Mouse (Mus musculus) ES-E14 (cell line): ENCODE measurements at regions not wholly inside any gene's neighbourhood (a gene's known extent, or its start where the extent isn't known, plus 50 kb on each side); places are given as distances from the start of the nearest gene placed in this dataset.
A peak's percentile ranks its signal among the peaks of the same experiment; 100 is the strongest.

Experiments used
- DNase-seq: peaks from one replicate; pipeline ENCODE4 v3.0.0-alpha.2; 2013; ENCODE audit warnings: low read depth, low spot score
- H3K27ac ChIP-seq: 2 replicates; pipeline ENCODE4 v1.5.1; 2012; ENCODE audit warnings: low read depth, mild to moderate bottlenecking, low read length, moderate library complexity, mixed read lengths; ENCODE audit not compliant: poor library complexity, insufficient read depth, severe bottlenecking
- H3K36me3 ChIP-seq: 2 replicates; pipeline ENCODE4 v1.6.1; 2012; ENCODE audit warnings: mild to moderate bottlenecking, low read length, moderate library complexity, mixed read lengths; ENCODE audit not compliant: control insufficient read depth, poor library complexity, insufficient read depth, severe bottlenecking
- H3K4me1 ChIP-seq, 2 experiments: fragments of 150-350 bp in 1 of 2; sonication (generic) in 1 of 2; 2 replicates each; pipeline ENCODE4 v1.6.1; 2012; ENCODE audit warnings: low read length in 2 of 2, mild to moderate bottlenecking in 1 of 2, mixed read lengths in 1 of 2; ENCODE audit not compliant: control insufficient read depth in 2 of 2, insufficient read depth in 2 of 2, poor library complexity in 1 of 2
- H3K4me3 ChIP-seq, 2 experiments: fragments of 150-350 bp in 1 of 2; sonication (generic) in 1 of 2; 2 replicates each; pipeline ENCODE4 v1.5.1; 2012; ENCODE audit warnings: low read length in 2 of 2, low read depth in 1 of 2, mild to moderate bottlenecking in 1 of 2, mixed read lengths in 1 of 2; ENCODE audit not compliant: insufficient read depth in 1 of 2, poor library complexity in 1 of 2, severe bottlenecking in 1 of 2
- H3K9ac ChIP-seq: 2 replicates; pipeline ENCODE4 v1.6.1; 2012; ENCODE audit warnings: low read depth, mild to moderate bottlenecking, low read length, mixed read lengths; ENCODE audit not compliant: poor library complexity, insufficient read depth, severe bottlenecking
- H3K9me3 ChIP-seq: fragments of 150-350 bp; sonication (generic); 2 replicates; pipeline ENCODE4 v1.6.1; 2012; ENCODE audit warnings: low read depth, mild to moderate bottlenecking, low read length; ENCODE audit not compliant: control insufficient read depth, insufficient read depth
- CHD2 ChIP-seq: IDR thresholded peaks from 2 replicates; pipeline ENCODE4 v1.6.1; 2014; ENCODE audit warnings: mild to moderate bottlenecking, low read depth, low read length, inconsistent platforms
- HCFC1 ChIP-seq: IDR thresholded peaks from 2 replicates; pipeline ENCODE4 v1.6.1; 2012; ENCODE audit warnings: low read length, inconsistent platforms, borderline replicate concordance; ENCODE audit not compliant: insufficient read depth
- MAFK ChIP-seq: IDR thresholded peaks from 2 replicates; pipeline ENCODE4 v1.6.1; 2014; ENCODE audit warnings: mild to moderate bottlenecking, low read depth, low read length, inconsistent platforms; ENCODE audit not compliant: insufficient read depth
- ZC3H11A ChIP-seq: IDR thresholded peaks from 2 replicates; pipeline ENCODE4 v1.6.1; 2012; ENCODE audit warnings: low read depth, mild to moderate bottlenecking, inconsistent platforms, low read length, borderline replicate concordance
- ZNF384 ChIP-seq: IDR thresholded peaks from 2 replicates; pipeline ENCODE4 v1.6.1; 2012; ENCODE audit warnings: low read depth, low read length, inconsistent platforms
- in situ Hi-C, 2 experiments: fragments of 600-800 bp; cut with MboI; formaldehyde crosslinking; loops; one replicate each; pipeline ENCODE4 v1.15.1; 2025; ENCODE audit warnings: low sequenced_read_pairs in 2 of 2, inconsistent platforms in 1 of 2; ENCODE audit not compliant: unreplicated experiment in 2 of 2

GRCm38 (mm10) chr1:92259715-92260392, 64.4 kb upstream of the Hdac4 start:
- in situ Hi-C loops, result no loop called here
- Histone ChIP-seq H3K9me3 (no peaks in the 10 kb centered on the region), H3K4me3 (no peak overlapping the region), H3K27ac (no peak overlapping the region), H3K9ac (no peak overlapping the region), H3K36me3 (no peaks in the 10 kb centered on the region), H3K4me1 (no peaks in the 10 kb centered on the region)
- TF ChIP-seq MAFK, result no peak
- no peak for TF ChIP-seq CHD2
- TF ChIP-seq ZC3H11A, result no peak
- no peak for TF ChIP-seq HCFC1
- TF ChIP-seq ZNF384, result no peak
- DNase-seq, result no peak

- H3K9me3 ChIP-seq, result no peaks in the 10 kb centered on the region
- no peaks in the 10 kb centered on the region for H3K36me3 ChIP-seq
- no peak overlapping the region for H3K27ac ChIP-seq
- DNase-seq, result no peak
- TF ChIP-seq HCFC1, result no peak
- no peak for TF ChIP-seq ZC3H11A
- no peak for TF ChIP-seq MAFK
- TF ChIP-seq CHD2, result no peak
- TF ChIP-seq ZNF384, result no peak
- no peaks in the 10 kb centered on the region for H3K4me1 ChIP-seq
- in situ Hi-C loops, result no loop called here
- no peak overlapping the region for H3K9ac ChIP-seq
- H3K4me3 ChIP-seq, result no peak overlapping the region
Observed at GRCm38 (mm10) chr1:92258026-92258425, 62.5 kb upstream of the Hdac4 start.

GRCm38 (mm10) chr1:92253086-92253485, 57.6 kb upstream of the Hdac4 start:
- DNase-seq, result no peak
- H3K9ac ChIP-seq, result no peak overlapping the region
- no peaks in the 10 kb centered on the region for H3K9me3 ChIP-seq
- in situ Hi-C loops, result no loop called here
- H3K4me3 ChIP-seq, result no peak overlapping the region
- no peaks in the 10 kb centered on the region for H3K4me1 ChIP-seq
- no peak for TF ChIP-seq CHD2
- TF ChIP-seq ZNF384, result no peak
- no peak for TF ChIP-seq HCFC1
- TF ChIP-seq MAFK, result no peak
- no peak for TF ChIP-seq ZC3H11A
- H3K36me3 ChIP-seq, result no peaks in the 10 kb centered on the region
- H3K27ac ChIP-seq, result no peak overlapping the region

GRCm38 (mm10) chr1:92250594-92251463, 55.3 kb upstream of the Hdac4 start:
- Histone ChIP-seq H3K4me1 (no peaks in the 10 kb centered on the region), H3K9me3 (no peaks in the 10 kb centered on the region), H3K36me3 (no peaks in the 10 kb centered on the region), H3K27ac (no peak overlapping the region), H3K4me3 (no peak overlapping the region), H3K9ac (no peak overlapping the region)
- peak; percentile 4 for DNase-seq
- in situ Hi-C loops, result no loop called here
- TF ChIP-seq CHD2 (no peak), ZC3H11A (no peak), HCFC1 (no peak), MAFK (no peak), ZNF384 (no peak)
